ENCODE assay signal across 8 mouse cellular contexts in the genomic region with DNA sequence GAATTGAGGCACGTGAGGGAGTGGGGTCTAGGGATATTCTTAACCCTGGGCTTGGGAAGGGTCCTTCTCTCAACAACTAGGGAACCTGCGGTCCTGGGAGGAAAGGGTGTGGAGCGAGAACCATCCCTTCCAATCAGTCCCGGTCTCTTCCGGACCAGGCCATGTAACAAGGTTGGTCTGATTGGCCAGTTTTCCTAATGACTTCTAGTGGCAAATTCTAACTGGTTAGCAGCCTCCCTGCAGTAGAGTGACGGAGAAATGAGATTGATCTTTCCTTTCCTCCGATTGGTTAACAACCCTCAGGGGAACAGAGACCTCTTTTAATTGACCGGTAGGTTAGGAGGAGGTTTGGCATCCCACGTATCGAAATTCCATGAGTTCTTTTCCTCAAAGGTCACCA. TPM values are rescaled to one million over a fixed set of nuclear protein-coding genes. Genes with fewer than 3 reads are reported as not detected.
DNase-seq lines count a peak whose midpoint lies in the region; ATAC-seq lines count a peak whose summit lies in the region.

No protein-coding gene starts in this region.

- peak overlapping the region; percentile 42; the same call in 1 of the 2 replicates for H3K4me3 ChIP-seq in intestine, embryonic 14.5 days (ENCODE audit: low read depth, low read length)
- H3K4me3 ChIP-seq in stomach, embryonic 15.5 days (replicated peaks): peak overlapping the region; percentile 29

- peak overlapping the region; percentile 100 for H3K27ac ChIP-seq in intestine, embryonic 14.5 days (ENCODE audit: low read depth)
- peak overlapping the region; percentile 99 for H3K27ac ChIP-seq in stomach, embryonic 15.5 days

- no peaks in the 10 kb centered on the region for H3K27me3 ChIP-seq in intestine, embryonic 14.5 days (replicated peaks; ENCODE audit: control insufficient read depth, insufficient read depth, low read length)
- no peaks in the 10 kb centered on the region for H3K27me3 ChIP-seq in stomach, embryonic 15.5 days (replicated peaks)

- H3K4me1 ChIP-seq in intestine, embryonic 14.5 days (replicated peaks; ENCODE audit: control insufficient read depth, insufficient read depth, low read length): peaks cover 28% of the 10 kb centered on the region
- peaks cover 10% of the 10 kb centered on the region for H3K4me1 ChIP-seq in stomach, embryonic 15.5 days

- no peak overlapping the region for H3K9ac ChIP-seq in intestine, embryonic 14.5 days (ENCODE audit: low read length)
- no peak overlapping the region for H3K9ac ChIP-seq in stomach, embryonic 15.5 days

- 3% methylated on average over 10 of the region's 10 CpGs for WGBS in intestine, embryonic 14.5 days
- 4% methylated on average over 10 of the region's 10 CpGs for WGBS in stomach, embryonic 15.5 days

- H3K4me2 ChIP-seq in intestine, embryonic 14.5 days (ENCODE audit: low read length): peak overlapping the region; percentile 76
- H3K4me2 ChIP-seq in stomach, embryonic 15.5 days: peak overlapping the region; percentile 80

- peak; percentile 20 for ATAC-seq in intestine, embryonic 14.5 days (replicated peaks; ENCODE audit: low FRiP score, low TSS enrichment, low read depth)
- ATAC-seq in stomach, embryonic 15.5 days (ENCODE audit: insufficient read depth, low FRiP score, low read depth): peak; percentile 58
- no peak for ATAC-seq in inflammation-experienced regulatory T-cells, adult 6 months

- no peaks in the 10 kb centered on the region for H3K9me3 ChIP-seq in intestine, embryonic 14.5 days (ENCODE audit: control insufficient read depth, low read length)
- H3K9me3 ChIP-seq in stomach, embryonic 15.5 days: no peaks in the 10 kb centered on the region

- DNase-seq in adrenal gland, adult 8-10 months: peak; percentile 40
- DNase-seq in embryo, embryonic 10.5 days (ENCODE audit: low spot score): peak; percentile 91
- DNase-seq in gastrocnemius, postnatal 25 days: peak; percentile 65
- DNase-seq in intestine, embryonic 14.5 days (ENCODE audit: low spot score): peak; percentile 75
- DNase-seq in left cerebral cortex, postnatal 14 days (ENCODE audit: low spot score in 2 of 2): peak; percentile 70 to 88
- peak; percentile 53 to 59 for DNase-seq in lung, postnatal 4 days

- peaks cover 11% of the 10 kb centered on the region; the same call in 1 of the 2 replicates for H3K36me3 ChIP-seq in intestine, embryonic 14.5 days (ENCODE audit: control insufficient read depth, insufficient read depth, low read length)
- no peaks in the 10 kb centered on the region; the same call in 1 of the 2 replicates for H3K36me3 ChIP-seq in stomach, embryonic 15.5 days

- intact Hi-C loops in left cerebral cortex, postnatal 14 days (cut with DNase I): loop anchor here (5.0 kb wide), 1 partner anchor 91 kb away; no protein-coding TSS in a partner anchor

RNA-seq across cellular contexts. Expression of gene Atp5g2, which starts 1.4 kb away (rescaled TPM):
- total RNA-seq in adrenal gland, adult 8-10 months (2022): 10 to 100 TPM in 2 of 4 experiments, 1 to 10 TPM in 2; 6.2 to 23.7 (median 10.8) TPM
- total RNA-seq in gastrocnemius, postnatal 25 days (2021): 10 to 100 TPM; 28.6 to 29.3 TPM
- polyA plus RNA-seq in intestine, embryonic 14.5 days (2014; fragmentation: Nextera tagmentation; extraction: Ambion mirVana): 81.3 and 87.4 TPM in 2 replicates
- total RNA-seq in left cerebral cortex, postnatal 14 days (2021): 10 to 100 TPM; 13.4 to 14.4 TPM
- polyA plus RNA-seq in stomach, embryonic 15.5 days (2015; fragmentation: Nextera tagmentation; extraction: Ambion mirVana): 57.1 and 63.3 TPM in 2 replicates
- polyA plus RNA-seq in inflammation-experienced regulatory T-cells, adult 6 months (2017; shearing (Covaris generic)): 10 to 100 TPM; 32.4 to 64.3 (median 37.5) TPM

RNA-seq across cellular contexts. Expression of gene Atf7, which starts 48.3 kb away (rescaled TPM):
- 100 to 1,000 TPM in 1 of 4 experiments, 10 to 100 TPM in 3; 55.5 to 104 (median 76.0) TPM for total RNA-seq in adrenal gland, adult 8-10 months (2022)
- 10 to 100 TPM; 41.6 to 51.6 TPM for total RNA-seq in gastrocnemius, postnatal 25 days (2021)
- polyA plus RNA-seq in intestine, embryonic 14.5 days (2014; fragmentation: Nextera tagmentation; extraction: Ambion mirVana): 34.3 and 36.5 TPM in 2 replicates
- total RNA-seq in left cerebral cortex, postnatal 14 days (2021): 10 to 100 TPM; 24.5 to 29.6 TPM
- polyA plus RNA-seq in stomach, embryonic 15.5 days (2015; fragmentation: Nextera tagmentation; extraction: Ambion mirVana): 35.2 and 36.5 TPM in 2 replicates
- 10 to 100 TPM; 20.8 to 59.2 (median 45.1) TPM for polyA plus RNA-seq in inflammation-experienced regulatory T-cells, adult 6 months (2017; shearing (Covaris generic))

RNA-seq across cellular contexts. Expression of gene Calcoco1, which starts 48.4 kb away (rescaled TPM):
- 100 to 1,000 TPM; 119 to 225 (median 182) TPM for total RNA-seq in adrenal gland, adult 8-10 months (2022)
- 10 to 100 TPM; 58.1 to 58.3 TPM for total RNA-seq in gastrocnemius, postnatal 25 days (2021)
- polyA plus RNA-seq in intestine, embryonic 14.5 days (2014; fragmentation: Nextera tagmentation; extraction: Ambion mirVana): 30.6 and 35.8 TPM in 2 replicates
- total RNA-seq in left cerebral cortex, postnatal 14 days (2021): 10 to 100 TPM; 56.9 to 58.4 TPM
- polyA plus RNA-seq in stomach, embryonic 15.5 days (2015; fragmentation: Nextera tagmentation; extraction: Ambion mirVana): 29.9 and 33.5 TPM in 2 replicates
- 10 to 100 TPM; 22.0 to 43.9 (median 37.8) TPM for polyA plus RNA-seq in inflammation-experienced regulatory T-cells, adult 6 months (2017; shearing (Covaris generic))

RNA-seq across cellular contexts. Expression of gene Gm28047, which starts 48.7 kb away (rescaled TPM):
- total RNA-seq in adrenal gland, adult 8-10 months (2022): 1 to 10 TPM in 2 of 4 experiments, not detected in 2; 2.0 to 2.1 TPM
- 1 to 10 TPM in 1 of 2 experiments, not detected in 1; 1.0 TPM for total RNA-seq in gastrocnemius, postnatal 25 days (2021)
- 0.43 TPM in 1 of 2 replicates, not detected in the other for polyA plus RNA-seq in intestine, embryonic 14.5 days (2014; fragmentation: Nextera tagmentation; extraction: Ambion mirVana)
- 1 to 10 TPM in 1 of 2 experiments, not detected in 1; 1.4 TPM for total RNA-seq in left cerebral cortex, postnatal 14 days (2021)
- polyA plus RNA-seq in stomach, embryonic 15.5 days (2015; fragmentation: Nextera tagmentation; extraction: Ambion mirVana): 0.28 TPM in 1 of 2 replicates, not detected in the other
- under 1 TPM in 1 of 3 experiments, not detected in 2; 0.85 TPM for polyA plus RNA-seq in inflammation-experienced regulatory T-cells, adult 6 months (2017; shearing (Covaris generic))

Comparison
In these comparisons a context has a peak if more than half of its experiments do, and no peak if none do; other contexts are left out.
1. DNase-seq: peak in every context shown above with its lines; median percentile 91 in embryo, embryonic 10.5 days; 79 in left cerebral cortex, postnatal 14 days; 75 in intestine, embryonic 14.5 days; 65 in gastrocnemius, postnatal 25 days; 56 in lung, postnatal 4 days; 40 in adrenal gland, adult 8-10 months.